In the genomic region with DNA sequence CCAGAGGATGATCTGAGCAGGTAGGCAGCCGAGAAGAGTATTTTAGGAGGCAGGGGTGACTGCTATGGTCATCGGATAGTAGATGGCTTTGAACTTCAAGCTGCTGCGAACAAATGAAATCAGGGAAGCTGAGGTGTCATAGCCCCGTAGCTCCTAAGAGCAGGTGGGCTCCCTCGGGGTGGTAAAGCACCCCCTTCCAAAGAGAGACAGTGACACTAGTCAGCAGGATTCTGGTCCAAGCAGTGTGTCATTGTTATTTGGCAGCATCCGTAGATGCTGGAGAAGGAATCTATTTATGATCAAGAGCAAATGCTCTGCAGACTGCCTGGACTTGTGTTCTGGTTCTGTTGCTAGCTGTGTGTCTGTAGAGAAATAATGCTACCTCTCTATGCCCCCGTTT, we compare ENCODE assay signal across 28 mouse cellular contexts.
A peak's percentile ranks its signal among the peaks of the same experiment; 100 is the strongest.
DNase-seq lines count a peak whose midpoint lies in the region; ATAC-seq lines count a peak whose summit lies in the region.
"Had no signal": no experiment of that assay in that cellular context is flagged by ENCODE, and none has a peak within 500 bp of the region (broad histone marks: within the 10 kb centered on the region; RNA-seq: fewer than 3 reads in every experiment).

No protein-coding gene starts in this region.

- no peak overlapping the region for H3K4me3 ChIP-seq in forebrain, embryonic 12.5 days (replicated peaks)
- H3K4me3 ChIP-seq: forebrain, embryonic 13.5 days; heart, embryonic 10.5 days; heart, embryonic 15.5 days; intestine, embryonic 15.5 days; liver, embryonic 12.5 days; midbrain, embryonic 10.5 days; midbrain, embryonic 15.5 days; neural tube, embryonic 15.5 days had no signal

- peak; percentile 41 for DNase-seq in layer of hippocampus, adult 11-12 months (ENCODE audit: low spot score)
- DNase-seq in layer of hippocampus, adult 9-10 months (ENCODE audit: low spot score), result no peak
- DNase-seq in brain, adult 2 months (ENCODE audit: low read depth, low spot score), result peak; percentile 93
- DNase-seq in cerebellum, adult 18-20 months, result peak; percentile 68 to 72
- peak; percentile 73 to 82 for DNase-seq in cerebellum, postnatal 25 days
- DNase-seq: adrenal gland, postnatal 14 days; gastrocnemius, postnatal 25 days; heart, adult 11 months; kidney, adult 2 months; kidney, postnatal 4 days; lung, adult 2 months; lung, postnatal 10 days; retina, postnatal 1 day; thymus, adult 2 months; thymus, postnatal 36 days had no signal

- peaks cover 22% of the 10 kb centered on the region for H3K4me1 ChIP-seq in forebrain, embryonic 12.5 days
- H3K4me1 ChIP-seq: liver, embryonic 12.5 days had no signal

- no peaks in the 10 kb centered on the region for H3K9me3 ChIP-seq in forebrain, embryonic 12.5 days
- H3K9me3 ChIP-seq: forebrain, embryonic 13.5 days; heart, embryonic 10.5 days; heart, embryonic 15.5 days; intestine, embryonic 15.5 days; liver, embryonic 12.5 days; midbrain, embryonic 10.5 days; midbrain, embryonic 15.5 days; neural tube, embryonic 15.5 days had no signal

- ATAC-seq in forebrain, embryonic 12.5 days (ENCODE audit: low FRiP score), result no peak
- no peak for ATAC-seq in megakaryocyte progenitor cell, adult 5-6 weeks (replicated peaks; ENCODE audit: poor library complexity)
- ATAC-seq: CD4-positive, CD25-positive, alpha-beta regulatory T cell, adult 4 months; forebrain, embryonic 13.5 days; hindbrain, postnatal 0 days; intestine, embryonic 15.5 days; liver, embryonic 12.5 days; midbrain, embryonic 15.5 days had no signal

- no peak overlapping the region for H3K27ac ChIP-seq in forebrain, embryonic 12.5 days
- H3K27ac ChIP-seq: forebrain, embryonic 13.5 days; heart, embryonic 10.5 days; heart, embryonic 15.5 days; hindbrain, postnatal 0 days; intestine, embryonic 15.5 days; liver, embryonic 12.5 days; midbrain, embryonic 10.5 days; midbrain, embryonic 15.5 days; neural tube, embryonic 15.5 days; stomach, postnatal 0 days had no signal

- H3K4me2 ChIP-seq in forebrain, embryonic 12.5 days, result no peak overlapping the region
- H3K4me2 ChIP-seq: forebrain, embryonic 13.5 days; heart, embryonic 15.5 days; intestine, embryonic 15.5 days; liver, embryonic 12.5 days; midbrain, embryonic 15.5 days; neural tube, embryonic 15.5 days had no signal

- no peaks in the 10 kb centered on the region for H3K36me3 ChIP-seq in forebrain, embryonic 12.5 days (replicated peaks)
- H3K36me3 ChIP-seq: heart, embryonic 10.5 days; heart, embryonic 15.5 days; intestine, embryonic 15.5 days; liver, embryonic 12.5 days; midbrain, embryonic 10.5 days; midbrain, embryonic 15.5 days; neural tube, embryonic 15.5 days had no signal

- 88% methylated on average over 7 of the region's 7 CpGs for WGBS in forebrain, embryonic 12.5 days

- H3K27me3 ChIP-seq in forebrain, embryonic 12.5 days, result peaks cover 38% of the 10 kb centered on the region
- H3K27me3 ChIP-seq: heart, embryonic 15.5 days; intestine, embryonic 15.5 days; liver, embryonic 12.5 days; midbrain, embryonic 15.5 days had no signal

- no peak overlapping the region for H3K9ac ChIP-seq in forebrain, embryonic 12.5 days
- H3K9ac ChIP-seq: forebrain, embryonic 13.5 days; heart, embryonic 15.5 days; intestine, embryonic 15.5 days; liver, embryonic 12.5 days; midbrain, embryonic 15.5 days; neural tube, embryonic 15.5 days had no signal
